Mouse (Mus musculus) G1E (cell line): Measurements from ENCODE around the gene Megf6. TPM values are rescaled to one million over a fixed set of nuclear protein-coding genes. Genes with fewer than 3 reads are reported as not detected.

ENCODE experiments used
- ATAC-seq: 2 replicates; pipeline ENCODE4 v1.8.0; 2016; ENCODE audit warnings: mild to moderate bottlenecking; ENCODE audit not compliant: insufficient number of reproducible peaks, poor library complexity, low FRiP score, severe bottlenecking; ENCODE audit errors: extremely low read depth
- DNase-seq: peaks from one replicate; pipeline ENCODE4 v3.0.0; 2012; ENCODE audit warnings: low spot score
- H3K27me3 ChIP-seq: 2 replicates; pipeline ENCODE4 v1.6.1; 2012; ENCODE audit warnings: mild to moderate bottlenecking, low read length, inconsistent platforms; ENCODE audit not compliant: insufficient read depth
- H3K36me3 ChIP-seq: replicated peaks from 2 replicates; pipeline ENCODE3; 2012; ENCODE audit warnings: mild to moderate bottlenecking, inconsistent platforms
- H3K4me1 ChIP-seq: 2 replicates; pipeline ENCODE4 v1.6.1; 2012; ENCODE audit warnings: low read depth, low read length, inconsistent platforms, mixed read lengths; ENCODE audit not compliant: insufficient read depth
- H3K4me3 ChIP-seq: 2 replicates; pipeline ENCODE4 v1.5.1; 2012; ENCODE audit warnings: low read depth, mild to moderate bottlenecking, inconsistent platforms, low read length, moderate library complexity, mixed read lengths
- H3K9me3 ChIP-seq: replicated peaks from 2 replicates; pipeline ENCODE4 v1.6.1; 2012; ENCODE audit warnings: inconsistent platforms
- CTCF ChIP-seq: IDR thresholded peaks from 2 replicates; pipeline ENCODE4 v1.5.1; 2012; ENCODE audit warnings: low read depth, low read length, inconsistent platforms, mixed read lengths
- GATA1 ChIP-seq: IDR thresholded peaks from 2 replicates; pipeline ENCODE4 v1.6.1; 2012; ENCODE audit warnings: borderline replicate concordance, low read length, inconsistent platforms, mixed read lengths
- GATA2 ChIP-seq: IDR thresholded peaks from 2 replicates; pipeline ENCODE4 v1.6.1; 2012; ENCODE audit warnings: low read depth, low read length, inconsistent platforms, borderline replicate concordance
- POLR2AphosphoS5 ChIP-seq: IDR thresholded peaks from 2 replicates; pipeline ENCODE4 v1.6.1; 2012; ENCODE audit warnings: low read depth, low read length, inconsistent platforms; ENCODE audit not compliant: insufficient replicate concordance
- TAL1 ChIP-seq: conservative IDR thresholded peaks from 2 replicates; pipeline ENCODE4 v1.6.1; 2012; ENCODE audit warnings: low read depth, low read length, inconsistent platforms, mixed read lengths
- polyA plus RNA-seq: library from polyadenylated mRNA; stranded (reverse); fragments of >175 nt; gene quantifications from 2 replicates; pipeline ENCODE4 v1.2.3, GENCODE M21; 2012
- total RNA-seq, 2 experiments: library from RNA; stranded (forward) in 1 of 2; stranded (reverse) in 1 of 2; fragments of 200-1000 nt in 1 of 2; fragments of >200 nt in 1 of 2; fragmentation: Nextera tagmentation in 1 of 2; gene quantifications; 2 replicates each; pipeline ENCODE4 v1.2.3; 2014 to 2017

Megf6 gene
- total and polyA plus RNA-seq, 3 experiments: 0.01 to 0.05 TPM; not detected in 1

DNA sequence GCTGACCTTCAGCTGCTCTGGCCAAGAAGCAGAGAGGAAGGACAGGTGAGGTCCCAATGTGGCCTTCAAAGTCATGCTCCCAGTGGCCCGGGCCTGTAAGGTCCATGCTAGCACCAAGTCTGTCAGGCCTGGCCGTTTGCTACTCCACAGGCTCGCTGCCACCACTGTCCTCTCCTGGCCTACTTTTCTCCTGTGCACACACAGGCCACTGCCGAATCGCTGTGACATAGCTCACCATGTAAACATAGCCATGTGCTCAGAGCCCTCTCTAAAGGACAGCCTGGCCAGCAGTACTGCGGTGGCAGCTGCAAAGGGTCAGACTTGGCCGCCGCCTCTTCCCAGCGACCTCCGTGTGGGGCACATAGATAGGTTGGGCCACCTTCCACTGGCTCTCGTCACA, 16.4 kb upstream of the Megf6 start:
- DNase-seq (no peak), ATAC-seq (no peak)
- Histone ChIP-seq H3K4me3 (no peak overlapping the region), H3K4me1 (peaks cover 34% of the 10 kb centered on the region), H3K27me3 (no peaks in the 10 kb centered on the region; the same call in 1 of the 2 replicates), H3K36me3 (peaks cover 98% of the 10 kb centered on the region), H3K9me3 (no peaks in the 10 kb centered on the region)
- no peak for TF ChIP-seq GATA1
- no peak for TF ChIP-seq GATA2
- no peak for TF ChIP-seq TAL1
- TF ChIP-seq POLR2AphosphoS5: no peak
- TF ChIP-seq CTCF: no peak

DNA sequence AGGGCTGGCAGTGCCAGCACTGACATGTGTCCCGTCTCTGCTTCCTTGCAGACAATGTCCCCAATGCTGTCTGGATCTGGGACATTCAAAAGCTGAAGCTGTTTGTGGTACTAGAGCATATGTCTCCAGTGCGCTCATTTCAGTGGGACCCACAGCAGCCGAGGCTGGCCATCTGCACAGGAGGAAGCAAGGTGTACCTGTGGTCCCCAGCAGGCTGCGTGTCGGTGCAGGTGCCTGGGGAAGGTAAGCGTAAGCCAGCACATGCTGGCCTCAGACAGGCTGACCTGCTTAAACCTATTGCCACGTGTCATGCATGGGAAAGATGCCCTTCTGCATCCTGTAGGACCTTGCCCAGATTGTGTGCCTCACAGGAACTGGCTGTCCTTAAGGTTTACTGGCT, 14.5 kb upstream of the Megf6 start:
- Histone ChIP-seq H3K4me3 (no peak overlapping the region), H3K27me3 (no peaks in the 10 kb centered on the region; the same call in 1 of the 2 replicates), H3K9me3 (no peaks in the 10 kb centered on the region), H3K36me3 (peaks cover 83% of the 10 kb centered on the region), H3K4me1 (peaks cover 37% of the 10 kb centered on the region)
- ATAC-seq: no peak
- TF ChIP-seq TAL1: no peak
- no peak for TF ChIP-seq GATA2
- TF ChIP-seq POLR2AphosphoS5: no peak
- TF ChIP-seq CTCF: no peak
- TF ChIP-seq GATA1: no peak
- no peak for DNase-seq

DNA sequence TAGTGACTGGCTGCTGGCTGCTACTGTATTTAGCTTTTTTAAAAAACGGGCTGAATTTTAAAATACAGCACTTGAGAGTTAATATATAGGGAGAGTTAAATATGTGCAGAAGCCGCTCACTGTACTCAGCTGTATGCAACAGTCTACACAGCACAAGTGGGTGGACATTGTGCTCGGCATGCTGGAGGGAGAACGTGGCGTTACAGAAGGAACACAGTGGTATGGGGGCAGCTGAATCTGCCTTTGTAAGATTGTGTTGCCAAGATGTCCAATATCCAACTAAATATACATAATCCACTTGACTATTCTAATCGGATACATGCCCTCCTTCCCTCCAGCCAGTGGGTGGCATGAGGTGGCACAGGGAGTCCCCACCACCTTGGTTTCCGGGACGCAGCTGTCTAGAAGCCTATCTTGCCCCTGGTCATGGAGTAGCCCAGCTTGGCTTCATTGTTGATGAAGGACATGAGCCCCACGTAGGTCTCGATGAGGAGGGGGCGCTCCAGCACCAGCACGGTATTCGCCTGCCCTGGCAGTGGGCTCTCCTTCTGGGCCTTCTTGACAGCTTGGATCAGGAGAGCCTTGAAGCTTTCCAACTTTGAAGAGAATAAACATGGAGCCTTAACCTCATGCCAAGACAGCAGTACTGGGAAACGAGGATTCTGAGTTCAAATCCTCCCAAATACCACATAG, 12.4 kb upstream of the Megf6 start:
- DNase-seq: no peak
- no peak for TF ChIP-seq POLR2AphosphoS5
- TF ChIP-seq GATA2: no peak
- TF ChIP-seq CTCF: no peak
- TF ChIP-seq TAL1: no peak
- no peak for TF ChIP-seq GATA1
- no peak for ATAC-seq
- no peaks in the 10 kb centered on the region for H3K27me3 ChIP-seq
- H3K4me1 ChIP-seq: peaks cover 50% of the 10 kb centered on the region
- H3K36me3 ChIP-seq: peaks cover 62% of the 10 kb centered on the region
- no peak overlapping the region for H3K4me3 ChIP-seq
- H3K9me3 ChIP-seq: no peaks in the 10 kb centered on the region

DNA sequence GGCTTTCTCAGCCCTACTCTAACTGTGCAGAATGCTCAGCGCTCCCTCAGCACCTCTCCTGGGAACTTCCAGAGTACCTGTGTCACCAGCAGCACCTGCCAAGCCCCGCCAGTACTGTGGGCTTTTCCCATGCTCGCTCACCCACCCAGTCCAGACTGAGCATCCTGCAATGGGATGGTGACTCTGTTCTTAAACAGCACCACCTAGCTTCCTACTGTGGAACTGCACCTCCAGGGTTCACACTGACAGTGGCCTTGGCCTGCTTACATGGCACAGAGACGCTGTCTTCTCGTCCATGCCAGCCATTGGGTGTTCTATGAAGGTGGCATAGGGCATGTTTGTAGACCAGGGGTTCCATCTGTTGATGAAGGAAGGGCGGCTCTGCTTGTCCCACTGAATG, 11.5 kb upstream of the Megf6 start:
- Histone ChIP-seq H3K36me3 (peaks cover 55% of the 10 kb centered on the region), H3K4me3 (peak overlapping the region; percentile 98; the same call in 1 of the 2 replicates), H3K4me1 (peaks cover 52% of the 10 kb centered on the region), H3K9me3 (no peaks in the 10 kb centered on the region), H3K27me3 (no peaks in the 10 kb centered on the region)
- DNase-seq (peak; percentile 85), ATAC-seq (peak; percentile 25)
- TF ChIP-seq TAL1 (no peak), GATA1 (no peak), CTCF (peak; percentile 99), POLR2AphosphoS5 (peak; percentile 68; the same call in 1 of the 2 replicates), GATA2 (no peak)

DNA sequence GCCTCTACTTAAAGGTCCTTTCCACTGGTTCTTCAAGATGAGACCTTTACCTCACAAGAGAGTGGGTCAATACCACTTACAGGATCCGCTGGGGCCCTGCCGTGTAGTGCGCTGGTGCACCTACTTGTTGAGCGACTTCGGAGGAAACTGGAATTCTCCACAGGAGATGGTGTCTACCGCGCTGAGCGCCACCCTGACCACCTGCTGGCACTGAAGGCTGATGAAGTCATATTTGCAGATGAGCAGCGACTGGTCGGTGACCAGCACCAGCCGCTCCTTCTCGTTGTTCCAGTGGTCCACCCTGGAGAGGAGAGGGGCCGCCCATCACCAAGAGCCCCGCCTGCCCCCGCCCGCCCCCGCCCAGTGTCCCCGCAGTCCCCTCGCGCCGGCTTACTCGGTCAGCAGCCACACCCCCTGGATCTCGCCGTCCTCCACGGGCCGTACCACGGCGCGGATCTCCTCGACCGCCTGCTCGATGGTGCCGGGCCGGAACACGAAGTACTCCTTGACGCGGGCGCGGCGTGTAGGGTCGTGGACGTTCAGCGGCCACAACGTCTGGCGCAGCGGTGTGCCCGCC, 10.5 kb upstream of the Megf6 start:
- no peak for TF ChIP-seq POLR2AphosphoS5
- TF ChIP-seq GATA1: no peak
- no peak for TF ChIP-seq CTCF
- TF ChIP-seq GATA2: no peak
- TF ChIP-seq TAL1: no peak
- DNase-seq (peak; percentile 43), ATAC-seq (no peak)
- Histone ChIP-seq H3K36me3 (peaks cover 45% of the 10 kb centered on the region), H3K9me3 (no peaks in the 10 kb centered on the region), H3K4me3 (peak overlapping the region; percentile 98), H3K27me3 (no peaks in the 10 kb centered on the region), H3K4me1 (peaks cover 46% of the 10 kb centered on the region)

DNA sequence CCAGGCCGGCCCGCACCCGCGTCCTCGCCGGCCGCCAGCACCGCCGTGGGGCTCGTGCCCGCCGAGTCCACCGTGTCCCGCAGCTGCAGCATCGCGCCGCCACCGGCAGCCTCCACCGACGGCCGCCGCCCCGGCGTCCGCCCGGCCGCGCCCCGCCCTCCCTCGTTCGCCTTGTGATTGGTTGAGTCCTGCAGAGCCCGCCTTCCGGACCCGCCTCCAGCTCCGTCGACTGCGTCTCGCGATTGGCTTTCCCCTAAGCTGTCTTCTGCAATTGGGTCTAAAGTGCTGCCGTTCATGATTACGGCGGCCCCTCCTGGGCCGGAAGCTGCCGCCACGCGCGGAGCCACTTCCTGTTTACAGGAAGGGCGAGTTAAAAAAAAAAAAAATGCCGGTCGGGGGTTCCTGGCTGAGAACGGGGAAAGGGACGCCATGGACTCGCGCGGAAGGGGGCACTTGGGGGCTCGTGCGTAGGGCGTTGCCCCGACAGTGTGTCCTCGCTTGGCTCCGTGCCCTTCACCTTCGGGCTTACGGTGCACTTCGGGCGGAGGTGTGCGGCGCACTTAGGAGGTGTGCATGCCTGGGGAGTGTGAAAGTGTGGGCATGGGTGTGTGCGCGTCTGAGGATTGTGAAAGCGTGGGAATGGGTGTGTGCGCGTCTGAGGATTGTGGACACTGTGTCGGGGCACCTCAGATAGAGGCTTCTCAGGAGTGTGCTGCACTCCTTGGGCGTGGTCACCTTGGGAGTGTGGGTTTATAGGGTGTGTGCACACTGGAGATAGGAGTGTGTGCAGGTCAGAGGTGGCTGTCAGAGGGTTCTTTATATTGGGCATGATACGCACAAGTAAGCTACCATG, 9.8 kb upstream of the Megf6 start, which contains the start of gene Tprgl:
TSS of gene Tprgl (minus strand) at position 129 of the 853 bp plus-strand sequence.
- Histone ChIP-seq H3K36me3 (peaks cover 38% of the 10 kb centered on the region), H3K9me3 (no peaks in the 10 kb centered on the region), H3K4me3 (peak within 1 kb of the TSS; percentile 98), H3K4me1 (peaks cover 38% of the 10 kb centered on the region), H3K27me3 (no peaks in the 10 kb centered on the region)
- DNase-seq (peak; percentile 97), ATAC-seq (peak; percentile 86)
- TF ChIP-seq TAL1 (peak; percentile 48; the same call in 1 of the 2 replicates), CTCF (no peak), POLR2AphosphoS5 (no peak)

DNA sequence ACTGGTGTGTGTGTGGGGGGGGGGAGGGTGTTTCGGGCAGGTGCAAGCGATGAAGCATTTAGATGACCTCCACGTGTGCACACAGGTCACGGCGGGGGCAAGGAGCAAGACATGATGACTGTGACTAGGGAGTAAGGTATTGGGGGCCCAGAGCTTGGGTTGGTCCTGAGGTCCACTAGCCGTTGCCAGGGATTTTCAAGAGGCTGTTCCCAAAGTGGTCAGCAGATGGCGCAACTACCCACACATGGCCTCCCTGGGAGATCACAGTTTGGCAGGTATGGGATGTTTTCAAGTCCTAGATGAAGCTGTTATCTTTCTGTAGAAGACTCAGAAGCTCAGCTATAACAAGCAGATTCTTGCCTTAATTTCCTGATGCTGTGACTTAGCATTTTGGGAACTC, 7.2 kb upstream of the Megf6 start:
- Histone ChIP-seq H3K9me3 (no peaks in the 10 kb centered on the region), H3K27me3 (no peaks in the 10 kb centered on the region), H3K4me3 (no peak overlapping the region), H3K36me3 (peaks cover 12% of the 10 kb centered on the region), H3K4me1 (peaks cover 32% of the 10 kb centered on the region)
- TF ChIP-seq POLR2AphosphoS5: no peak
- TF ChIP-seq GATA2: no peak
- TF ChIP-seq CTCF: peak; percentile 72
- no peak for TF ChIP-seq GATA1
- TF ChIP-seq TAL1: no peak
- ATAC-seq (no peak), DNase-seq (peak; percentile 61)
